Mouse (Mus musculus) adrenal gland, postnatal 36 days (tissue): ENCODE data around the gene Ada. TPM values are rescaled to one million over a fixed set of nuclear protein-coding genes. Genes with fewer than 3 reads are reported as not detected.

Experiments
- DNase-seq, 2 experiments: peaks; one replicate each; pipeline ENCODE4 v3.0.0; 2021; ENCODE audit warnings: mixed read lengths in 1 of 2
- long read RNA-seq, 2 experiments: library from polyadenylated mRNA; stranded (forward); transcript quantifications; one replicate each; pipeline ENCODE4 v2.0.0; 2021; ENCODE audit warnings: borderline sequencing depth in 2 of 2
- total RNA-seq, 2 experiments: library from RNA; stranded (reverse); gene quantifications; 2 replicates each; pipeline ENCODE4 v1.2.3; 2021

Ada gene
- total RNA-seq = 1 to 10 TPM; 3.6 to 4.9 TPM
- long read RNA-seq, experiment 1, partial matches to known transcripts = 0 of 5 reads
- long read RNA-seq, experiment 1, other reads (novel, unspliced or antisense) = 1 of 5 reads
- long read RNA-seq, experiment 2, partial matches to known transcripts = 1 of 5 reads
- long read RNA-seq, experiment 2, other reads (novel, unspliced or antisense) = 0 of 5 reads

GRCm38 (mm10) chr2:163749647-163750611, at the start of gene Ada:
Ada (minus strand) TSS chr2:163750239.
- peak; percentile 80 to 88 for DNase-seq

GRCm38 (mm10) chr2:163798411-163798810, 48.4 kb upstream of the Ada start:
- DNase-seq = peak; percentile 49 to 52

GRCm38 (mm10) chr2:163788484-163788883, 38.4 kb upstream of the Ada start:
- DNase-seq = peak; percentile 74 to 82

- peak; percentile 39 to 64 for DNase-seq
These were observed 37.7 kb upstream of the Ada start for GRCm38 (mm10) chr2:163787709-163788108.

GRCm38 (mm10) chr2:163787086-163787485, 37.0 kb upstream of the Ada start:
- no peak for DNase-seq

GRCm38 (mm10) chr2:163783901-163784300, 33.9 kb upstream of the Ada start:
- DNase-seq = no peak

- DNase-seq = no peak
These were observed 33.3 kb upstream of the Ada start for GRCm38 (mm10) chr2:163783368-163783767.

- DNase-seq = no peak
These were observed 28.9 kb upstream of the Ada start for GRCm38 (mm10) chr2:163778896-163779295.

- DNase-seq = no peak
These were observed 27.0 kb upstream of the Ada start for GRCm38 (mm10) chr2:163777061-163777460.

GRCm38 (mm10) chr2:163776661-163777060, 26.6 kb upstream of the Ada start:
- DNase-seq = no peak

GRCm38 (mm10) chr2:163770731-163771130, 20.7 kb upstream of the Ada start:
- DNase-seq = no peak

- no peak for DNase-seq
These were observed 16.9 kb upstream of the Ada start for GRCm38 (mm10) chr2:163766890-163767289.

GRCm38 (mm10) chr2:163766261-163766660, 16.2 kb upstream of the Ada start:
- DNase-seq = no peak

GRCm38 (mm10) chr2:163761402-163761801, 11.4 kb upstream of the Ada start:
- no peak for DNase-seq

- DNase-seq = no peak
These were observed 10.6 kb upstream of the Ada start for GRCm38 (mm10) chr2:163760589-163760988.

GRCm38 (mm10) chr2:163758146-163758545, 8.1 kb upstream of the Ada start:
- DNase-seq = peak in 1 of 2 experiments; percentile 43

GRCm38 (mm10) chr2:163756723-163757122, 6.7 kb upstream of the Ada start:
- DNase-seq = peak; percentile 52 to 70

- no peak for DNase-seq
These were observed 4.2 kb upstream of the Ada start for GRCm38 (mm10) chr2:163754228-163754627.

GRCm38 (mm10) chr2:163744801-163745570, 5.1 kb downstream of the Ada start:
- DNase-seq = no peak

GRCm38 (mm10) chr2:163743357-163743756, 6.7 kb downstream of the Ada start:
- DNase-seq = no peak

GRCm38 (mm10) chr2:163742656-163743055, 7.4 kb downstream of the Ada start:
- DNase-seq = no peak

GRCm38 (mm10) chr2:163735980-163736379, 14.1 kb downstream of the Ada start:
- DNase-seq = peak in 1 of 2 experiments; percentile 57

GRCm38 (mm10) chr2:163735163-163735562, 14.9 kb downstream of the Ada start:
- DNase-seq = no peak
